Mouse (Mus musculus) megakaryocyte, embryonic 14.5 days (primary cell): ENCODE results near the gene Clasp1.
"Not testable (repeated sequence)": the region's sequence is repeated elsewhere in the genome, so short reads cannot be mapped to it uniquely, and the experiment has no call there.

ENCODE experiments used
- FLI1 ChIP-seq: IDR thresholded peaks from 2 replicates; pipeline ENCODE4 v1.6.1; 2012; ENCODE audit warnings: low read length, inconsistent platforms, mixed read lengths
- GATA1 ChIP-seq: IDR thresholded peaks from 3 replicates; pipeline ENCODE4 v1.6.1; 2012; ENCODE audit warnings: mixed read lengths, low read length, inconsistent platforms, borderline replicate concordance

- TF ChIP-seq GATA1, FLI1: not testable (repeated sequence)
Measured at GRCm38 (mm10) chr1:118621055-118621454, 232.2 kb downstream of the Clasp1 start.
